Mouse (Mus musculus) heart, postnatal 0 days (tissue): ENCODE measurements around the gene Trim2.

Experiments
- CTCF ChIP-seq: IDR thresholded peaks from 2 replicates; pipeline ENCODE4 v1.5.1; 2016; ENCODE audit warnings: antibody characterized with exemption, control low read depth, low read depth
- EP300 ChIP-seq: IDR thresholded peaks from 2 replicates; pipeline ENCODE4 v1.6.1; 2016; ENCODE audit warnings: antibody characterized with exemption, low read depth

DNA sequence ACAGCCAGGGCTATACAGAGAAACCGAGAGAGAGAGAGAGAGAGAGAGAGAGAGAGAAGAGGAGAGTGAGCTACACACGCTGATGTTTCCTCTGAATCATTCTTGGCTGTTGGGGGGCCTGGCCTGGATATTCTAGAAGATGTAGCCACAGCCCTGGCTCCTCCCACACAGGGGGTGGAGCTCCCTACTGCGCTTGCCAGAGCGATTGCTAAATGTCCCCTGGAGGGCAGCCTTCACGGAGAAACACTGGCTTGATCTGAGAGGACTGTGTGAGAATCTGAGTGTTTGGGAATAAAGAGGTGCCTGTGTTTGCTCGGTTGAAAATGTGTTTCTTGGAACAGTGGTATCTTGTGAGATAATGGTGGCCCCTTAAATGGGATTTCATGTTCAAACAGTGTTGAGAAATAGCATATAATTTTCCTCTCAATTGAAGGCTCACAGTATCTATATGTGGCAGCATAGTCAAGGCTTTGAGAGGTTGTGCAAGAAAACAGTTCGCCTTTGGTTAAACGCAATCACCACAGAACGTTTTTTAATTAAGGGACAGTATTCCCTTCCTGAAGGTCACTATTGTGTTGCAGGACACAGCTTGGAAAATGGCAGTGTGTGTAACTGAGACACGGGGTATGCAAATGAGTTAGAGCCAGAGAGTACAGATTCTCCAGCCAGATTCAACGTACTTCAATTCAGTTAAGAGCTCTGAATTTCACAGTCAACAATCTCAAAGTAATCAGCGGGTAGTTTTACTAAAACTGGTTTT is 49.4 kb upstream of the Trim2 start:
- TF ChIP-seq CTCF (peak; percentile 45; the same call in 1 of the 2 replicates), EP300 (no peak)
